Mouse (Mus musculus) ES-Bruce4 (cell line): ENCODE data around the gene Arf3. TPM values are rescaled to one million over a fixed set of nuclear protein-coding genes. Genes with fewer than 3 reads are reported as not detected.
A peak's percentile ranks its signal among the peaks of the same experiment; 100 is the strongest.

Source experiments
- H3K27ac ChIP-seq: 2 replicates; pipeline ENCODE4 v1.5.1; 2012; ENCODE audit warnings: low read length, inconsistent platforms; ENCODE audit not compliant: insufficient read depth
- H3K27me3 ChIP-seq: 2 replicates; pipeline ENCODE4 v1.6.1; 2012; ENCODE audit warnings: mild to moderate bottlenecking, low read length, inconsistent platforms; ENCODE audit not compliant: control insufficient read depth, poor library complexity, insufficient read depth, severe bottlenecking
- H3K36me3 ChIP-seq: 2 replicates; pipeline ENCODE4 v1.6.1; 2012; ENCODE audit warnings: inconsistent platforms, mild to moderate bottlenecking, low read length, moderate library complexity; ENCODE audit not compliant: control insufficient read depth, poor library complexity, insufficient read depth, severe bottlenecking
- H3K4me1 ChIP-seq: one replicate; pipeline ENCODE4 v1.8.1; 2011; ENCODE audit warnings: low read length; ENCODE audit not compliant: control insufficient read depth, insufficient read depth
- H3K4me3 ChIP-seq: 2 replicates; pipeline ENCODE4 v1.5.1; 2011; ENCODE audit warnings: low read depth, mild to moderate bottlenecking, low read length
- H3K9ac ChIP-seq: 2 replicates; pipeline ENCODE4 v1.6.1; 2012; ENCODE audit warnings: low read depth, mild to moderate bottlenecking, inconsistent platforms; ENCODE audit not compliant: poor library complexity, severe bottlenecking
- H3K9me3 ChIP-seq: replicated peaks from 2 replicates; pipeline ENCODE4 v1.6.1; 2012; ENCODE audit warnings: mild to moderate bottlenecking, low read length, inconsistent platforms; ENCODE audit not compliant: control insufficient read depth, poor library complexity, insufficient read depth, severe bottlenecking
- CTCF ChIP-seq: IDR thresholded peaks from one replicate; pipeline ENCODE4 v1.8.1; 2011; ENCODE audit warnings: low read depth, low read length
- EP300 ChIP-seq: IDR thresholded peaks from 2 replicates; pipeline ENCODE4 v1.6.1; 2011; ENCODE audit warnings: low read depth, low read length; ENCODE audit not compliant: insufficient read depth
- POLR2A ChIP-seq: IDR thresholded peaks from one replicate; pipeline ENCODE4 v1.8.1; 2011; ENCODE audit warnings: low read length; ENCODE audit not compliant: insufficient read depth
- polyA plus RNA-seq: library from polyadenylated mRNA; stranded (reverse); fragments of >200 nt; gene quantifications from 2 replicates; pipeline ENCODE4 v1.2.4, GENCODE M21; 2011; ENCODE audit warnings: low read depth; ENCODE audit not compliant: missing spikeins, insufficient read depth, insufficient read length

The Arf3 gene
- polyA plus RNA-seq, 1 experiment = 58.4 TPM

DNA sequence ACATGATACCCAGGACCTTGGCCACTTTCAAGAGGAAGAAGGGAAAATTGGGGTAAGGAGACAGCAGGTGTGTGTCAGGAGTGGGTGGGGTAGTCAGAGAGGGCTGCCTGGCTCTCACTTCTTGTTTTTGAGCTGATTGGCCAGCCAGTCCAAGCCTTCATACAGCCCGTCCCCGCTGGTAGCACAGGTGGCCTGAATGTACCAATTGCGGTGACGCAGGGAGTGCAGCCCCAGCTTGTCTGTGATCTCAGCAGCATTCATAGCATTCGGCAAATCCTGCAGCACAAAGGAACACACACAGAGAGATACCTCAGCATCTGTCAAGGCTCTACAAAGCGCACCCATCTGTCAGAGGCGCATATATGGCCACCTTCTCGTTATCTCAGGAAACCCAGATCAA, 22.8 kb downstream of the Arf3 start:
- H3K36me3 ChIP-seq = peaks cover 9% of the 10 kb centered on the region
- TF ChIP-seq CTCF (no peak), POLR2A (no peak), EP300 (no peak)
- no peak overlapping the region for H3K27ac ChIP-seq
- H3K9me3 ChIP-seq = no peaks in the 10 kb centered on the region
- H3K4me1 ChIP-seq = no peaks in the 10 kb centered on the region
- H3K9ac ChIP-seq = no peak overlapping the region
- no peaks in the 10 kb centered on the region for H3K27me3 ChIP-seq
- no peak overlapping the region for H3K4me3 ChIP-seq

DNA sequence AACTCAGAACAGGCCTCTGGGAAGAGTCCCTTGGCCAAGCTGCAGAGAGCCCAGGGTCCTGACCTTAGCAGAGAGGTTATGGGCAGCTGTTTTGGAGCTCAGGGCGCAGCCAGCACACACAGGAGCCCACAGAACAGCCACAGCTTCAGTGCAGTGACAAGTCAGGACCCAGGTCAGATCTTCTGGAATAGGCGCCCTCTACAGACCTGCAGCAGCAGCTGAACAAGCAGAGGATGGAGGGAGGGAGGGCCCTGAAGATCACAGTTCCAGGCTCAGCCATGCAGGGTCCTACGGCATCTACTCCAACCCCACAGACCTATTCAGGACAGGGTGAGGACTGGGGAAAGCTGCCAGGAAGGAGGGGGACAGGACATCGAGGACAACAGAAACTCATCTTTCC, 24.2 kb downstream of the Arf3 start:
- TF ChIP-seq POLR2A = no peak
- no peak for TF ChIP-seq EP300
- TF ChIP-seq CTCF = peak; percentile 67
- Histone ChIP-seq H3K4me1 (no peaks in the 10 kb centered on the region), H3K9me3 (no peaks in the 10 kb centered on the region), H3K36me3 (peaks cover 9% of the 10 kb centered on the region), H3K27ac (no peak overlapping the region), H3K9ac (no peak overlapping the region), H3K4me3 (no peak overlapping the region), H3K27me3 (no peaks in the 10 kb centered on the region)

DNA sequence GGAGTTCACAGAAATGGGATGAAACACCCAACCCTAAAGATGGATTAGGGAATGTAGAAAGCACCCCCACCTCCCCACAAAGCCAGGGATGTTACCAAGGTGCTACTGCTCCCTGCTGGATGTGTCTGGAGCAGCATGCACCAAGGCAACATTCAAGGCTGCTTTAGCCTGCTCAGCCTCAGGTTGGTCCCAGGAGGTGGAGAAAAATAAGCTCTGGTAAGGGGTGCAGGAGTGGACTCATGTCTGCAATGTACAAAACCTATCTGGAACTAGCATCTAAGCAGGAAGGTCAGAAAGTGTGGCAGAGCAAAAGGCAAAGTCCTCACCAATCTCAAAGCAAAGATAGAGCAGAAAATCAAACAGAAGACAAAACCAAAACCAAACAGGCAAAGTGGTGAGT, 25.1 kb downstream of the Arf3 start:
- Histone ChIP-seq H3K9me3 (no peaks in the 10 kb centered on the region), H3K27me3 (no peaks in the 10 kb centered on the region), H3K27ac (no peak overlapping the region), H3K4me3 (no peak overlapping the region), H3K36me3 (peaks cover 9% of the 10 kb centered on the region), H3K4me1 (no peaks in the 10 kb centered on the region), H3K9ac (no peak overlapping the region)
- peak; percentile 70 for TF ChIP-seq CTCF
- TF ChIP-seq EP300 = no peak
- TF ChIP-seq POLR2A = no peak

DNA sequence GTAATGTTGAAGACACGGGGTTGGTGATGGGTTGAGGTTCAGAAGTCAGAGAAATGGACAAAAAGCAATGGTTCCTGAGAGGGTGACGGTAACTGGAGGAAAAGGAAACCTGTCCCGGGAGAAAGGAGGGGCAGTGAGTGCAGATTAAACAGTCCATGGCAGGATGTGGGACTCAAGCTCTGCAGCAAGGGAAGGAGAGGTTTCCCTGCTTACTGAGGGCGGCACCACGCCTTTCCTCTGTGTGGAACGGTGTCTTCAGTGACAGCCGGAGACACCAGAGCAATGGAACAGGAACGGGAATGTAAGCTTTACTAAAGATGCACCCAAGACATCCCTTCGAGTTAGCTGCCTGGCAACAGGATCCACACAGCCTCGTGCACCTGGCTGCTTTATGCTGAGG, 26.5 kb downstream of the Arf3 start:
- peaks cover 9% of the 10 kb centered on the region for H3K36me3 ChIP-seq
- H3K9ac ChIP-seq = no peak overlapping the region
- no peaks in the 10 kb centered on the region for H3K4me1 ChIP-seq
- H3K27me3 ChIP-seq = no peaks in the 10 kb centered on the region
- H3K4me3 ChIP-seq = no peak overlapping the region
- TF ChIP-seq POLR2A (no peak), CTCF (no peak), EP300 (no peak)
- no peaks in the 10 kb centered on the region for H3K9me3 ChIP-seq
- H3K27ac ChIP-seq = no peak overlapping the region

DNA sequence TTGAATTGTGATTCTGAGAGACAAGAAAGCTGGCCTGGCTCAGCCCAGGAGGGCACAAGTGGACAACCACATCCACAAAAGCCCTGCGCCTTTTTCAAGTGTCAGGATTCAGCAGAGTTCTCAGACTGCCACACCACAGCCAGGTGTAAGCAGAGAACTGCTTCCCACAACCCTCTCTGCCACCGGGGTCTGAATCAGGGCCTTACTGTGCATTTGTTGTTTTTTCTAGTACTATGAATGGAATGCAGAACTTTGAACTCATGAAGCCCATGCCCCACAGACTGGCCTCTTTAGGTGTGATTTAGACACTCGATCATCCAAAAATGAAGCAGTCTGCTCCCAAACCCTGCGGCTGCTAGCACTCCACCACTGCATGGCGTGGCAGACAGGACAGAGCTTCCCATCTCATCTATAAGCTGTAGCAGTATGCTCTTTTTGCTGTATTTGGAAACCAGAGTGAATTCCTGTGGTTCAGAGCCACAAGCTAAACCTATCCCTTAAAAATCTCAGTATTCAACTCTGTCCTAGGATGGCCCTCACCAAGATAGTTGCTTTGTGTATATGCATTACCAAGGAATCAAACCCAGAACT, 28.9 kb downstream of the Arf3 start:
- Histone ChIP-seq H3K4me3 (no peak overlapping the region), H3K9me3 (no peaks in the 10 kb centered on the region), H3K27ac (no peak overlapping the region), H3K4me1 (no peaks in the 10 kb centered on the region), H3K27me3 (no peaks in the 10 kb centered on the region), H3K36me3 (no peaks in the 10 kb centered on the region), H3K9ac (no peak overlapping the region)
- no peak for TF ChIP-seq CTCF
- no peak for TF ChIP-seq POLR2A
- no peak for TF ChIP-seq EP300

DNA sequence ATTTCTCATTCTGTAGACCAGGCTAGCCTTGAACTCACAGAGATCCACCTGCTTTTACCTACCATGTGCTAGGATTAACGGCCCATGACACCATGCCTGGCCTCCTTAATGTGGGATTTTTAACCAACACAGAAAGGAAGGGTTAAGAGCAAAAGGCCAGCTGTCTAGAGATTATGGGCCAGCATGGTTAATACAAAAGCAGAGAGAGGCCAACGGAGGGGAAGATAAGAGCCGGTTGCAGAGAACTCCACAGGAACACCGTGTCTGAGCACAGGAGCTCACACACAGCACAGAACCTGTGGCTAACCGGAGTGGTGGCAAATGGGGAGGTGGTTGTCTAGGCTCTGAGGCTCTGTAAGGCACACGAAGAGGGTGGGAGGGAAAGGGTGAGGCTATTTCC, 29.6 kb downstream of the Arf3 start:
- H3K9me3 ChIP-seq = no peaks in the 10 kb centered on the region
- no peaks in the 10 kb centered on the region for H3K27me3 ChIP-seq

More for the DNA sequence above, 29.6 kb downstream of the Arf3 start:
- H3K36me3 ChIP-seq = no peaks in the 10 kb centered on the region
- H3K9ac ChIP-seq = no peak overlapping the region
- H3K27ac ChIP-seq = no peak overlapping the region
- no peaks in the 10 kb centered on the region for H3K4me1 ChIP-seq
- H3K4me3 ChIP-seq = no peak overlapping the region
- TF ChIP-seq EP300 = no peak
- no peak for TF ChIP-seq CTCF
- no peak for TF ChIP-seq POLR2A
